Mouse (Mus musculus) forebrain, embryonic 12.5 days (tissue): ENCODE data around the gene Hsp90ab1. TPM values are rescaled to one million over a fixed set of nuclear protein-coding genes. Genes with fewer than 3 reads are reported as not detected.
A peak's percentile ranks its signal among the peaks of the same experiment; 100 is the strongest.

Experiments
- ATAC-seq: fragments of 200-750 bp; cut with Nextera tagmentation; 2 replicates; pipeline ENCODE4 v1.8.0; 2017; ENCODE audit warnings: moderate TSS enrichment; ENCODE audit not compliant: low FRiP score
- H3K27ac ChIP-seq: fragments of 300-500 bp; sonication (generic); 2 replicates; pipeline ENCODE4 v1.5.1; 2016; ENCODE audit warnings: mild to moderate bottlenecking
- H3K27me3 ChIP-seq: fragments of 300-500 bp; sonication (generic); 2 replicates; pipeline ENCODE4 v1.6.1; 2016; ENCODE audit warnings: mild to moderate bottlenecking
- H3K36me3 ChIP-seq: fragments of 300-500 bp; sonication (generic); replicated peaks from 2 replicates; pipeline ENCODE4 v1.6.1; 2016; ENCODE audit warnings: mild to moderate bottlenecking
- H3K4me1 ChIP-seq: fragments of 300-500 bp; sonication (generic); 2 replicates; pipeline ENCODE4 v1.6.1; 2016
- H3K4me2 ChIP-seq: fragments of 300-500 bp; sonication (generic); 2 replicates; pipeline ENCODE4 v1.6.1; 2016; ENCODE audit warnings: mild to moderate bottlenecking, moderate library complexity
- H3K4me3 ChIP-seq: fragments of 300-500 bp; sonication (generic); replicated peaks from 2 replicates; pipeline ENCODE4 v1.5.1; 2016; ENCODE audit warnings: mild to moderate bottlenecking
- H3K9ac ChIP-seq: fragments of 300-500 bp; sonication (generic); 2 replicates; pipeline ENCODE4 v1.6.1; 2016; ENCODE audit warnings: mild to moderate bottlenecking
- H3K9me3 ChIP-seq: fragments of 300-500 bp; sonication (generic); 2 replicates; pipeline ENCODE4 v1.6.1; 2016
- whole genome bisulfite sequencing: fragments of 180-500 bp; shearing (Covaris S2); methylation state at CpG from one replicate; pipeline ENCODE4 v1.1.7; 2016; 5-methylcytosine and 5-hydroxymethylcytosine counted together
- polyA plus RNA-seq: library from polyadenylated mRNA; unstranded; fragments of >200 nt; fragmentation: Nextera tagmentation; extraction: Ambion mirVana; gene quantifications from 2 replicates; pipeline ENCODE4 v1.2.1, GENCODE M21; 2016

Gene Hsp90ab1
- polyA plus RNA-seq, 1 experiment from 2014 or later: 1,580 TPM

DNA sequence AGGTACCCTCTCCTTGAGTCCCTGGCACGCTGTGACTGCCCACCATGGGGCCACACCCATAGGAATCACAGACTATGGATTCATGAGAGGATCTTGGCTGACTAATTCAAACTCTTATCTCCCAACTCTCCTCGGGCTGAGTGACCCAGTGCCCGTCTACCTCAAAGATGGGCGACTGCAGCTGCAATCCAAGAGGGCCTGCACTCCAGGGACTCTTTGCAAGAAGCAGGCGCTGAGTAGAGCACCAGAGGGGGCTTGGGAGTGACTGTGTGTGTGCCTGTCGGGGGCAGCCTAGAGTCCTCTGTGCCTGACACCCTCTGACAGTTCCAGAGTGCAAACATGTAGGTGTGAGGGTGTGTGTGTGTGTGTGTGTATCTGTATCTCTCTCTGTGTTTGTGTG is 30.9 kb downstream of the Hsp90ab1 start:
- no peak overlapping the region for H3K9ac ChIP-seq
- WGBS: 36% methylated on average over 6 of the region's 6 CpGs
- peaks cover 25% of the 10 kb centered on the region for H3K36me3 ChIP-seq
- H3K4me1 ChIP-seq: peaks cover 30% of the 10 kb centered on the region
- ATAC-seq: no peak
- no peaks in the 10 kb centered on the region for H3K9me3 ChIP-seq
- H3K27ac ChIP-seq: no peak overlapping the region
- peaks cover 83% of the 10 kb centered on the region for H3K27me3 ChIP-seq
- no peak overlapping the region for H3K4me3 ChIP-seq
- H3K4me2 ChIP-seq: no peak overlapping the region

DNA sequence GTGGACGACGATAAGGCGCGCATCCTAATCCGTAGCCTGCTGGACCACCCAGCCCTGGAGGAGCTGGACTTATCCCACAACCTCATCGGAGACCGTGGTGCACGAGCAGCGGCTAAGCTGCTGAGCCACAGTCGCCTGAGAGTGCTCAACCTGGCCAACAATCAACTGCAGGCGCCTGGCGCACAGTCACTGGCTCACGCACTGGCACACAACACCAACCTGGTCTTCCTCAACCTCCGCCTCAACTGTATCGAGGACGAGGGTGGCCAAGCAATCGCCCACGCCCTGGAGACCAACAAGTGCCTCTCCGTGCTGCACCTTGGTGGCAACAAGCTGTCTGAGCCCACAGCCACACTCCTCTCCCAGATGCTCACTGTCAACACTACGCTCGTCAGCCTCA is 33.4 kb downstream of the Hsp90ab1 start:
- Histone ChIP-seq H3K4me2 (no peak overlapping the region), H3K27me3 (peaks cover 82% of the 10 kb centered on the region)
- 82% methylated on average over 21 of the region's 21 CpGs for WGBS

DNA sequence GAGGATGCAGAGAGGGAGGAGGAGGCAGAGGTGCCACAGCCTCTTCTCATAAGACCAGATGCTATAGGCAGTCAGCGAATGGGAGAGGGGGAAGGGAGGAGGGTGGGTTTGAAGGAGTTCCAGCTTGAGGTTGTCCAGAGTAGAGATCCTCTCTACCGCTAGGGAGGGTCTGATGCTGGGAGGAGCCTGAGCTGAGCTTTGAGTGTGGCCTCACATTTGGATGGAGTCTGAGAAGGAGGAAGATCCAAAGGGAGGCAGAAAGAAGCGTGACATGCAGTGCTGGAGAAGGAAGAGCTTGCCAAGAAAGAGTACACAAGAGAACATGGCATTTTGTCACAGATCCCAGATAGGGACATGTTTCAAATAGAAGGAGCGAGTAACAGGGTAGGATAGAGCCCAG is 34.7 kb downstream of the Hsp90ab1 start:
- Histone ChIP-seq H3K4me2 (no peak overlapping the region), H3K4me1 (peaks cover 2% of the 10 kb centered on the region; the same call in 1 of the 2 replicates), H3K27ac (no peak overlapping the region), H3K36me3 (no peaks in the 10 kb centered on the region), H3K9ac (no peak overlapping the region), H3K9me3 (no peaks in the 10 kb centered on the region), H3K4me3 (no peak overlapping the region), H3K27me3 (peaks cover 82% of the 10 kb centered on the region)
- no peak for ATAC-seq
- 65% methylated on average over 4 of the region's 4 CpGs for WGBS

More for the DNA sequence above, 33.4 kb downstream of the Hsp90ab1 start:
- peaks cover 3% of the 10 kb centered on the region for H3K36me3 ChIP-seq
- H3K4me1 ChIP-seq: peaks cover 15% of the 10 kb centered on the region
- H3K9ac ChIP-seq: no peak overlapping the region
- no peak for ATAC-seq
- H3K27ac ChIP-seq: no peak overlapping the region
- H3K9me3 ChIP-seq: no peaks in the 10 kb centered on the region
- H3K4me3 ChIP-seq: no peak overlapping the region

DNA sequence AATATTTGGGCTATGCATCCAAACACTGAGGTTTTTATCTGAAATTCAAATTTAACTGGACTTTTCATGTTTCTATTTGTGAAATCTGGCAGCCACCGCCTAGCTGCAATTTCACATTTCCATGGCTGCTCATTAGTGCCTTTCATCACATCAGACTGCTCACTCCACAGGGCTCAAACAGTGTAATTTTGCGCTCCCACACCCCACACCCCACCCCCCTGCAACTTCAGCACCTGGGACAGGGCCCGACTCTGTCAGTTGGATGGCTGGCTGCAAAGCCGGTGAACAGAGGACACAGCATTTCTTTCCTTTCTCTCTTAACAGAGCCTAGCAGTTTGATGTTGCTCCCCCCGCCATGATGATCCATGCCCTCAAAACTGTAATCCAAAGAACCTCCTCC is 36.8 kb downstream of the Hsp90ab1 start:
- Histone ChIP-seq H3K27ac (no peak overlapping the region), H3K9ac (no peak overlapping the region), H3K4me1 (no peaks in the 10 kb centered on the region), H3K36me3 (no peaks in the 10 kb centered on the region), H3K27me3 (peaks cover 77% of the 10 kb centered on the region), H3K4me3 (no peak overlapping the region), H3K4me2 (no peak overlapping the region), H3K9me3 (no peaks in the 10 kb centered on the region)
- WGBS: 13% methylated on average over 5 of the region's 5 CpGs
- no peak; the same call in 1 of the 2 replicates for ATAC-seq

DNA sequence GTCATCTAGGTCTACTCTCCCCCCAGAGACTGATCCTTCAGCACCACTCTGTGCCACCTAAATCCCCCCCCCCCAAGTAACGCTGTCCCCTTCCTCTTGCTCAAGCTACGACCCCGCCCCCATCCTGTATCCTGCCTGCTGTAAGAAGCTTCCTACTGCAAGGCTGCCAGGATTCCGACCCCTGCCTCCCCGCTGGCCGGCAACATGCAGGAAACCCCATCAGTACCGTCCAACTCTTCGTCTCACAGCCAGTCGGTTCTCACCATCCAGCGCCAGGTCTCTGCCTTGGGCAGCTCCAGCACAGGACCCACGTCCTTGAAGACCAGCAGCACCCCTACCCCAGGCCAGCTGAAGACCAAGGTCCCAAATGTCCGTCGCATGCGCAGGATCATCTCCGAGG is 40.2 kb downstream of the Hsp90ab1 start:
- no peak overlapping the region for H3K4me3 ChIP-seq
- ATAC-seq: no peak
- 62% methylated on average over 15 of the region's 15 CpGs for WGBS
- H3K36me3 ChIP-seq: no peaks in the 10 kb centered on the region
- peaks cover 78% of the 10 kb centered on the region for H3K27me3 ChIP-seq
- no peak overlapping the region for H3K9ac ChIP-seq
- H3K4me1 ChIP-seq: no peaks in the 10 kb centered on the region
- H3K9me3 ChIP-seq: no peaks in the 10 kb centered on the region
- H3K4me2 ChIP-seq: no peak overlapping the region
- H3K27ac ChIP-seq: no peak overlapping the region

DNA sequence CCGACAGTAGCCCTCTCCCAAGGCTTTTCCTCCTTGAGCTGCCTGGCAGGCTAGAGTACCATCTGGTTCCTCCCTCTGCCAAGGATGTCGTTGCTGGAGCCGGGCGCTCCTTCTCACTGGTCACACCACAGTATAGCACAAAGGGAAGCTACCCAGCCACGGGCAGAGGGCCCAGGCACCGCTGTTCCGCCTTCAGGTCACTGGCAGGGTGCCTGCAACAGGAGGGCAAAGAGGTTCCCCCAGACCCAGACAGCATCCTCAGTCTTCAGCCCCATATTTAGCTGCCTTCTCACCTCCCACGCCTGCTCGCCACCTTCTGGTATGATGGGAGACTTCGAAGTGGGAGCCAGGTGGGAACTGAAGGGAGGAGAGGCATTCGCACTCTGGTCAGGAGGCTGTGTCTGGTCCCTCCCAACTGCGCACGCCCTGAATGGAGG is 42.7 kb downstream of the Hsp90ab1 start:
- 55% methylated on average over 13 of the region's 13 CpGs for WGBS
- Histone ChIP-seq H3K4me1 (peaks cover 5% of the 10 kb centered on the region; the same call in 1 of the 2 replicates), H3K9ac (no peak overlapping the region), H3K27me3 (peaks cover 77% of the 10 kb centered on the region), H3K4me3 (no peak overlapping the region), H3K27ac (no peak overlapping the region), H3K4me2 (no peak overlapping the region), H3K9me3 (no peaks in the 10 kb centered on the region), H3K36me3 (no peaks in the 10 kb centered on the region)
- ATAC-seq: no peak

DNA sequence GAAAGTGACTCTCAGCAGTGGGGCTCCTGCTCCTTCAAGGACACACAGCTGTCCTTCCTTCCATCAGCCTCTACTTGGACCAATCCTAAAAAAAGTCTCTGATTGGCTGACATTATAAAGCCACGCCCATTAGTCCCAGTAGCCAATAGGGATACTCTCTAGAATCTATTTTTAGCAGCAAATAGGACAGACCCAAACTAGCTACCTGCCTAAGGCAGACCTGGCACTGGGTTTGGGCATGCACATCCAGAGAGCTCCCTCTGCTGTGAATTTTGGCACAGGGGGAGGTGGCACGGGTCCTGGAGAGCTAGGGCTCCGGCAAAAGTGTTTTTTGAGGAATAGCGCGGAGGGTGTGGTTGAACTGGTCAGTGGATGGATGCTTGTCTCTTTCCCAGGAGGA is 46.5 kb downstream of the Hsp90ab1 start:
- no peaks in the 10 kb centered on the region for H3K9me3 ChIP-seq
- ATAC-seq: no peak
- WGBS: 16% methylated on average over 5 of the region's 5 CpGs
- H3K27ac ChIP-seq: no peak overlapping the region
- H3K4me3 ChIP-seq: no peak overlapping the region
- H3K36me3 ChIP-seq: no peaks in the 10 kb centered on the region
- no peak overlapping the region for H3K4me2 ChIP-seq
- no peak overlapping the region for H3K9ac ChIP-seq
- H3K27me3 ChIP-seq: peaks cover 62% of the 10 kb centered on the region
- H3K4me1 ChIP-seq: peaks cover 16% of the 10 kb centered on the region

DNA sequence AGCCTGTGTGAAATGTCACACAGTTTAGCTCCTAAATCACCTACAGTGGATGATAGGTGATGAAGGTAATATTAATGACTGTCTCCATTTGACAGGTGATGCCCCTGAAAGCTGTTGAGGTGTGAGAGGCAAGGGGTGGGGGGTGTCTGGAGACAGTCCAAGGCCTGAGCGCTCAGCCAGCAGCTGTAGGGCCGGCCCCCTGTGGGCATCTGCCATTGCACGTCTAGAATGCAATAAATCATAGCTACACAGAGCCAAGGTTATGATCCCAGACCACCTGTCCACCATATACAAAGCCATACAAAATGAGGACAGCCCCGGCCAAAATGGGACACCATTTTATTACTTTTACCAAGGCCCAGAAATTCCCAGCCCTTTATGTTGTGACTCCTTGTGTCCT is 48.1 kb downstream of the Hsp90ab1 start:
- Histone ChIP-seq H3K9ac (no peak overlapping the region), H3K4me1 (peaks cover 16% of the 10 kb centered on the region), H3K36me3 (peaks cover 12% of the 10 kb centered on the region), H3K9me3 (no peaks in the 10 kb centered on the region), H3K4me2 (no peak overlapping the region), H3K4me3 (no peak overlapping the region), H3K27me3 (peaks cover 54% of the 10 kb centered on the region), H3K27ac (no peak overlapping the region)
- WGBS: 78% methylated on average over 4 of the region's 4 CpGs
- ATAC-seq: no peak

DNA sequence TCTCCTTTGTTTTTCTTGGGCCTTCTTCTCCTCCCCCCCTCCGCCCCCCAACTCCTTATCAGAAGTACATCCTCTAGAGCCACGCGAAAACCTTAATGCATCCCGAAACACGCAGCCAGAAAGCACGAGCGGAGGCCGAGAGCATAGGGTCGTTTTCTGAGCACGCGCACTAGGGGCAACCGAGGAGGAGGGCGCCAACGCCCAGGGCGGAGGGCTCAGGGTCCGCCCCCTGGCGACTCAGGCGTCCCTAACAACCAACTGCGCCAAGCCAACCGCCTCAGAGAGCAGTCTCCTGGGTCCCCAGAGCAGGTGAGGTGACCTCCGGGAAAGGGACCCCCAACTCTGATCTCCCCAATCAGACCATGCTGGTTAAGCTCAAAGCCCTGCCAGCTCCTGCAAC is 49.8 kb downstream of the Hsp90ab1 start, which contains the start of gene Tcte1:
Gene Tcte1, plus strand, starts transcription at position 172 of the 400 bp plus-strand sequence.
- Histone ChIP-seq H3K36me3 (peaks cover 19% of the 10 kb centered on the region), H3K4me1 (peaks cover 16% of the 10 kb centered on the region), H3K9me3 (no peaks in the 10 kb centered on the region), H3K27me3 (peaks cover 43% of the 10 kb centered on the region), H3K4me2 (peak within 1 kb of the TSS; percentile 76), H3K9ac (peak within 1 kb of the TSS; percentile 63), H3K4me3 (peak within 1 kb of the TSS; percentile 40), H3K27ac (no peak within 1 kb of the TSS)
- ATAC-seq: peak; percentile 85
- WGBS: 0% methylated on average over 21 of the region's 21 CpGs

DNA sequence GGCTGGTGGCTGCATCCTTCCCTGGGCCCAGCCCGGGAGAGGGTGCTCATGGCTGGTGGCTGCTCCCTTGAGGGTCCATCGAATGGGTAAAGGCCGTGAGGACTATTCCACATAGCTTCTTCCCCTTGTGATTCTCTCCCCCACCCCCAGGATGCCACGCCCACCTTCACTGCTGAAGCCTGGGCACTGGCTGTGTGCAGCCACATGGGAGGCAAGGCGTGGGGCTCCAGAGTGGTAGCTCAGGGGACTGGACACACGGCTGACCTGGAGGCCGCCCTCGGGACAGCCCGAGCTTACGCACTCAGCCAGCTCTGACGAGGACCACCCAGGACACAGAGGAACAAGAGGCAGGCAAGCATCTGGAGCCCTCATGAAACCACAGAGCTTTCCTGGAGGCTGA is 52.9 kb downstream of the Hsp90ab1 start:
- 91% methylated on average over 11 of the region's 11 CpGs for WGBS

DNA sequence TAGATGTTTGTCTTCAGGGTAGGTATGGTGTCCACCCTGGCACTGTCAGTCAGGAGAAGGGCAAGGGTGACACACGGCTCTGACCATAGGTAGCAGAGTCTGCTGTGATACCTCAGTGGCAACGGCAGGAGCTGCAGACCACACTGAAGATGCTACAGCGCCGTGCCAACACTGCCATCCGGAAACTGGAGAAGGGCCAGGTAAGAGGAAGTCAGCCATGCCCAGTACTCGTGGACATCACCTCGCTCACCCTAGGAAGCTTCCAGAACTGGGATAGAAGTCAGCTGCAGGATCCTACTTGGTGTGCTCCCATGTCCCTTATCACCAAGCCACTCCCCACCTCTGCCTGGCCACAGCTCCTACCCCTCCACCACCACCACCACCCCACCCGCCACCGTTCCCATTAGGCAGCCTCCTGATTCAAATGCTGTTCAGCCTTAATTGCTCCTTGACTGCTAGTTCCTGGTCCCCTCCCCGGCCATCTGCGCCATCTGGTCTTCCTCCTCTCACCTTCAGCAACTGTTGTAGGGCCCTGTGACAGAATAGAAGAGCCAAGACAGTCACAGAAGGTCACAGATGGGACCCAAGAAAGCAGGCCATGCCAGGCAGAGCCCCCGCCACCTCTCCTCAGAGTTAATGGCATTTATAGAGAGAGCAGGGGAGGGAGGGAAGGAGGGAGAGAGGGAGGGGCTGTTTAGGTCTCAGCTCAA is 54.1 kb downstream of the Hsp90ab1 start:
- Histone ChIP-seq H3K27ac (no peak overlapping the region), H3K36me3 (peaks cover 31% of the 10 kb centered on the region), H3K27me3 (peaks cover 8% of the 10 kb centered on the region), H3K9me3 (no peaks in the 10 kb centered on the region), H3K4me1 (peaks cover 11% of the 10 kb centered on the region), H3K4me3 (no peak overlapping the region), H3K4me2 (no peak overlapping the region), H3K9ac (no peak overlapping the region)
- 84% methylated on average over 12 of the region's 12 CpGs for WGBS
- no peak for ATAC-seq

More for the DNA sequence above, 52.9 kb downstream of the Hsp90ab1 start:
- Histone ChIP-seq H3K4me3 (no peak overlapping the region), H3K27ac (no peak overlapping the region), H3K4me2 (no peak overlapping the region), H3K9me3 (no peaks in the 10 kb centered on the region), H3K4me1 (peaks cover 11% of the 10 kb centered on the region), H3K27me3 (peaks cover 17% of the 10 kb centered on the region), H3K9ac (no peak overlapping the region), H3K36me3 (peaks cover 31% of the 10 kb centered on the region)
- ATAC-seq: no peak
